Mouse (Mus musculus) liver, adult 2 months (tissue): ENCODE measurements around the gene Kcnip4.

Experiments
- CTCF ChIP-seq: fragments of 200-500 bp; IDR thresholded peaks from 2 replicates; pipeline ENCODE4 v1.5.1; 2011; ENCODE audit warnings: low read depth, low read length, control low read depth
- POLR2A ChIP-seq: fragments of 200-500 bp; IDR thresholded peaks from 2 replicates; pipeline ENCODE4 v1.6.1; 2011; ENCODE audit warnings: low read length, control low read depth; ENCODE audit not compliant: insufficient read depth; ENCODE audit errors: extremely low read depth

GRCm38 (mm10) chr5:48890216-48890615, 634.5 kb downstream of the Kcnip4 start:
- TF ChIP-seq CTCF (no peak), POLR2A (no peak)
